Mouse (Mus musculus): Measurements from ENCODE around the gene Gm16427. TPM values are rescaled to one million over a fixed set of nuclear protein-coding genes. Genes with fewer than 3 reads are reported as not detected.
"Not testable (repeated sequence)": the region's sequence is repeated elsewhere in the genome, so short reads cannot be mapped to it uniquely, and the experiment has no call there.

Gm16427 gene
- polyA plus RNA-seq (2016; fragmentation: Nextera tagmentation; extraction: Ambion mirVana), result not detected in 2 replicates

DNA sequence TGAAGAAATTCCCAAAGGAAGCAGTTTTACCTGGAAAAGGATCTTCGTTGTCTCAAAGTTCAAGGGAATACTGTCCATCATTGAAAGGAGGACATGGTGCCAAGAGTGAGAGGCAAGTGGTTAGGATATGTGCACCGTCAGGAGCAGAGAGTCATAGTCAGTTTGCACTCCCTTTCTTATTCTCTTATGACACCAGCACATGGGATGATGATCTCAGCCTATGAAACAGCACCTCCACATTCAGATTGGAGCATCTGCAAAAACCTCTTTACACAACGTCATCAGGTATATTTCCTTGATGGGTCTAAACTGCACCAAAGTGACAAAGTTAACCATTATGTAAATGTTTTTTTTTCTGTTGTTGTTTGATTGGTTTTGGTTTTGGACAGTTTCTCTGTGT, at the start of gene Gm16427:
Gene Gm16427 (minus strand): TSS at position 101 of the 400 bp plus-strand sequence.
- ATAC-seq (ENCODE audit: insufficient number of reproducible peaks, low FRiP score); H3K9ac ChIP-seq; H3K9me3 ChIP-seq (replicated peaks); H3K36me3 ChIP-seq; H3K27me3 ChIP-seq (replicated peaks); H3K27ac ChIP-seq (ENCODE audit: poor library complexity, severe bottlenecking); H3K4me3 ChIP-seq; H3K4me1 ChIP-seq (replicated peaks); H3K4me2 ChIP-seq: not testable (repeated sequence)
- WGBS, result 72% methylated on average over 2 of the region's 3 CpGs

Other genes starting within 250 kb of the Gm16427 start
- gene C87414, start 131.4 kb upstream of the Gm16427 start, polyA plus RNA-seq (2016; fragmentation: Nextera tagmentation; extraction: Ambion mirVana), result not detected in 2 replicates

Measured in heart, embryonic 12.5 days (tissue).